Mouse (Mus musculus): ENCODE data around the gene Cd68.
A peak's percentile ranks its signal among the peaks of the same experiment; 100 is the strongest.

The Cd68 gene

DNA sequence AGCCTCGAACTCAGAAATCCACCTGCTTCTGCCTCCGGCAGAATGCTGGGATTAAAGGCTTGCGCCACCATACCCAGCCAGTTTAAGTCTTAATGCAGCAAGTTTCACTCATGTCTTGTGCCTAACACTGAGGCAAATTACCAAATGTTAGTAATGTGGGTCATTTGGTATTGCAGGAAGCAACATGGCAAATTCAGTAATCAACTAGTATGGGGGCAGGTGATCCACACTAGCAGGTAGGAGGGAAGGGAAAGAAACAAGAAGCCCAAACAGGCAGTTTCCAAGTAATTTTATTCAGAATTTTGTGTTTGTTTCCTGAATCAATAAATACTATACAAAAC, 682 bp upstream of the Cd68 start:
- DNase-seq (ENCODE audit: low spot score) = no peak

DNA sequence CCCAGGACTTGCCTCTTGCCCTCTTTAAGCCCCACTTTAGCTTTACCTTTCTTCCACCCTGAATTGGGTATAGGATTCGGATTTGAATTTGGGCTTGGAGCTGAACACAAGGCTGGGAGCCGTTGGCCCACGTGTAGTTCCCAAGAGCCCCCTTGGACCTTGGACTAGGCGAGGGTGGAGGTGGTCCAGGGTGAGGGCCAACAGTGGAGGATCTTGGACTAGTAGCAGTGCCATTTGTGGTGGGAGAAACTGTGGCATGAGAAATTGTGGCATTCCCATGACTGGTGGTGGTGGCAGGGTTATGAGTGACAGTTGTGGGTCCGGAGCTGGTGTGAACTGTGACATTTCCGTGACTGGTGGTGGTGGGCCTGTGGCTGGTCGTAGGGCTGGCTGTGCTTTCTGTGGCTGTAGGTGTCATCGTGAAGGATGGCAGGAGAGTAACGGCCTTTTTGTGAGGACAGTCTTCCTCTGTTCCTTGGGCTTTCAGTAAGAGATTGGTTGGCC, 444 bp downstream of the Cd68 start:
- DNase-seq (ENCODE audit: low spot score) = no peak

DNA sequence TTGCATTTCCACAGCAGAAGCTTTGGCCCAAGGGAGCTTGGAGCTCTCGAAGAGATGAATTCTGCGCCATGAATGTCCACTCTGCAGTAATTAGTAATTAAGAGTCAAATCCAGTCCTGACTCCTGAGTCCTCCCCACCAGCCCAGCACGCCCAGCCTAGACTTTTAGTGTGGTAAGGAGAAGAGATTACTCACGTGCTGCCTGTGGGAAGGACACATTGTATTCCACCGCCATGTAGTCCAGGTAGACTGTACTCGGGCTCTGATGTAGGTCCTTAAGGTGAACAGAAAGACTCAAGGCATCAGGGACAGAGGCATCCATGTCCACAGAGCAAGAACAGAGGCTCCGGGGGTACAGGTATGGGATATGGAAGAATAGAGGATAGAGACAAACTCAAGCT, 1.1 kb downstream of the Cd68 start:
- DNase-seq (ENCODE audit: low spot score) = no peak

DNA sequence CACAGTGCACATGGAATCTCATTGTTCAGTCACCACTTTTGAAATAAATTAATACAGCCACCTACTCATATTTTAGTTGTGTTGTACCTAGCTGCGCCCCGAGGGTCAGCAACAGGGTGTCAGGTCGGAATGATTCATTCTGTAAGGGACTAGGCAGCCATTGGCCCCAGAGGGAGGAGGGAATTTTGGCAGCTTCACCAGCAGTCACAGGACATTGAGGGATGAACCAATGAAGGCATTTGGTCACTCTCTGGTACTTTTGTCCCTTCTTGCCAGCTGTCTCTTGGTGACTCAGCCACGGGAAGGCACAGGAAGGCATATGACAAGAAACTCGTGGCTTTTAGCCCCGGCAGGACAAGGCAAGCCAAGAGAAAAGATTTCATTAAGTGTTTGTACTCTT, 2.2 kb downstream of the Cd68 start:
- DNase-seq (ENCODE audit: low spot score) = no peak

- no peak for DNase-seq (ENCODE audit: low spot score)
Observed at GRCm38 (mm10) chr11:69662967-69663671, 2.8 kb downstream of the Cd68 start.

DNA sequence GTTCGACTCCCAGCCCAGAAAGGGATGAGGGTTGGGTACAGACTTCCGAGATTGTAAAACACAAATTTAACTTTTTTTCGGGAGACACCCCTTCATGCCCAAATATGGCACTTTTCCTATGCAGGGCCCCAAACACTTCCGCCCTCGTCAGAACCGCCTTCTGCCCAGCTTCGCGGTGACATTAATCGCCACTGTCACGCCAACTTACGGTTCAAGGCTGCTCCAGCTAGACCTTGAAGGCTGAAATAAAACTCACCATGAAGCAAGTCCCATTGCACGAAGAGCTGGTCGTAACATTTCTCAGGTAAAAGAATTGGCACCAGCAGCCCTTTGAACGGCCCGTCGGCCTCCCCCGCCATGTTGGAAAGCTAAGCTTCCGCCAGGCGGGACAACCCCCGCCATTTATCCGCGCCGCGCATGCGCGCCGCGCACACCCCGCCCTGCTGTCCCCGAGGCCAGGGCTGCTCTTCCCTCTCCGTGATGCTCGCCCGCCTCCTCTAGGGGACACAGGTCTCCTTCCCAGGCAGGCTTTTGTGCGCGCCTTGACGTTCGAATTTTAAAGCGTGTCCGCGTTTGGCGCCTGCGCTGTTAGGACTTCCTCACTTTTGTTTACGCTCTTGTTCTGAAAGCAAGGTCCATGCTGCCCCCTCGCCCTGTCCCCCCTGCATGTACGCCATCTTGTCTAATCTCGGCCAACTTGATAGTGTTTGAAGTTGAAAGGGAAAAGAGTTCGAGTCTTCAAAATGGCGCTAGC, 3.6 kb downstream of the Cd68 start, which contains the start of gene Mpdu1:
Gene Mpdu1, minus strand, starts transcription at position 430 of the 754 bp plus-strand sequence.
- peak; percentile 92 for DNase-seq (ENCODE audit: low spot score)

DNA sequence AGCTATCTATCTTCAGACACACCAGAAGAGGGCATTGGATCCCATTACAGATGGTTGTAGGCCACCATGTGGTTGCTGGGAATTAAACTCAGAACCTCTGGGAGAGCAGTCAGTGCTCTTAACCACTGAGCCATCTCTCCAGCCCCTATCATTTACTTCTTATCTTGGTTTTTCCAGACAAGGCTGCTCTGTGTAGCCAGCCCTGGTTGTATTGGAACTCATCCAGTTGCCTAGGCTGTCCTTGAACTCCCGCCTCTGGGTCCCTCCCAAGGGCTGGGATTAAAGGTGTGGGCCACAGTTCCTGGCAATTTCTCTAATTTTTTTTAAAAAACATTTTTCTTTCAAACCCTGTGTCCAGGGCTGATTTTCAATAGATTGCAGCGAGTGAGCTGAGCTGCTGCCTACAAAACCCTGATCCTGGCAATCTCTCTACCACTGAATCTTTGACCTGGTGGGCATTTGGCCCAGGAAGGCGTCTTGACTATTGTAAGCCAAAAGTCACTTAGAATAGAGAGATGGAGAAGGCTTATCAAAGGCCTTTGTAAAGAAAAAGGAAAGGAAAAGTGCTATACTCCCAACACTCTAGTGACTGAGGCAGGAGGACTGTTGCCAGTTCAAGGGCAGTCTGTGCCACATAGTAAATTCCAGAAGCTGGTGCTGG, 4.6 kb downstream of the Cd68 start:
- DNase-seq (ENCODE audit: low spot score) = peak; percentile 60

- no peak for DNase-seq (ENCODE audit: low spot score)
Observed at GRCm38 (mm10) chr11:69657462-69657881, 8.5 kb downstream of the Cd68 start.

DNA sequence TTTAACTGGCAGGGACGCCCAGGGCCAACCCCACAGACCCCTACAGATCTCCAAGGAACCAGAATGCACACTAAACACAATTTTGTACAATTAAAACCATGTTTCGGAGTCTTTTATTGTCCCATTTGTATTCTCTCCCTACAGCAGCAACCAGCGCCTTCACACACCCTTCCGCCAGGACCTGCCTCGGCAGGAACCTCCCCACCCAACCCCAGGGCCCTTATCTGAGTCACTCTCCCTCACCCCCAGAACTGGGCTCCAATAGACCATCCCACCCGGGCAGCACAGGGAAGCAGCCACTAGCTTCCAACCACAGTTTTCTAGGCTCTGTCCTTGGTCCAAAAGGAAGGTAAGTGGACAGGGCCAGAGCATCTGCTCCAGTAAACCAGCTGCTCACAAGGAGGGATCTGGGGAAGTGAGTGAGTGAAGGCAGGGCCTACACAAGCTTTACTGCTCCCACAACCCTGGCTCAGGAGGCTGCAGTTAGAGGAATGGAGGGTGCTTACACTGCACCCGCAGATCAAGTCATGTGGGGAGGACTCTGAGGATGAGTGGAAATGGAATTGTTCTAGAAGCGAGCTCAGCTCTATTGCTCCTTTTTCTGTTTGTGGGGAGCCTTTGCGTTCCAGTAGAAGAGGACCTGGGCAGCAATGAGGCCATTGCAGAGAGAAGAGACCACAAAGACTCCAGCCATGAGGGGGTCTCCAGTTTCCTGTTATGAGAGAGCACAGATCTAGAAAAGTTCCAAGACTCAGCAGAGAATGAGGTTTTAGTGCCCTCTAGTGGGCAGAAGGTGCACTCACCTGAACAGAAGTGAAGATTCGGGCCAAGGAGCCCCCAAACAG, 9.1 kb downstream of the Cd68 start:
- peak; percentile 63 for DNase-seq (ENCODE audit: low spot score)

DNA sequence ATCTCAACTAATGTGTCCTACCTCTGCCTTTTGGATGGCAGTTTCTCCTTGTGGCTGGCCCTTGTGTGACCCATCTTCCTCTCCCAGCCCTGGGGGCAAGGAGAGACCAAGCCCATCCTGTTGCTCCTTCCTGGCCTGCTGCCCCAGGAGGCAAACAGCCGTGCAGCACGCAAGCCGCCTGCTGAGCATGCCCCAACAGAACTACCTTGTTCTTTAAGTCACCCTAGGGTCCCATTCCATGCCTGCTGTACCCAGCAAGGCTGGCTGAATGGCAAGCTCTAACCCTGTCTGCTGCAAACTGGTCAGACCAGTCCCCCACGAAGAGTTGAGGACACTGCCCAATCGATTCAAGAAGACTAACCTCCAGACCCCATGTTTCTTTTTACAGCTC, 9.9 kb downstream of the Cd68 start:
- no peak for DNase-seq (ENCODE audit: low spot score)

- peak; percentile 83 for DNase-seq (ENCODE audit: low spot score)
Observed at GRCm38 (mm10) chr11:69655264-69656064, 10.5 kb downstream of the Cd68 start, which contains the start of gene Sox15. Sox15 (plus strand) TSS chr11:69655314.

DNA sequence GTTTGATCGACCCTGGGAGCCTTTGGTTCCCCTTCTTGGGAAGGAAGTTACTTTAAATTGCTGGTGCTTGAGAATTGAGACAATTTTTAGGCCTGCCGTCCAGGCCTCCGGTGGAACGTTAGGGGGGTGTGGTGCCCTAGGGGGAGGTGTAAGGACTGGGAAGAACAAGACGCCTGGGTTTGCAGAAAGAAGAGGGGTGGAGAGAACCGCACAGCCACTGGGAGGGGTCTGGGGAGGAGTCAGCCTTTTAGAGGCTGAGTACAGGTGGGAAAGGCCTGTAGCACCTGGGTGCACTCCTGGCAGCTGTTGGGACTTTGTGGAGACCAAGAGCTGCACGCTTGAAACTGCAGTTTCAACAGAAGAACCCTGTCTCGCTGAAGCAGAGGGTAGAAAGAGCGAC, 11.2 kb downstream of the Cd68 start:
- DNase-seq (ENCODE audit: low spot score) = no peak

DNA sequence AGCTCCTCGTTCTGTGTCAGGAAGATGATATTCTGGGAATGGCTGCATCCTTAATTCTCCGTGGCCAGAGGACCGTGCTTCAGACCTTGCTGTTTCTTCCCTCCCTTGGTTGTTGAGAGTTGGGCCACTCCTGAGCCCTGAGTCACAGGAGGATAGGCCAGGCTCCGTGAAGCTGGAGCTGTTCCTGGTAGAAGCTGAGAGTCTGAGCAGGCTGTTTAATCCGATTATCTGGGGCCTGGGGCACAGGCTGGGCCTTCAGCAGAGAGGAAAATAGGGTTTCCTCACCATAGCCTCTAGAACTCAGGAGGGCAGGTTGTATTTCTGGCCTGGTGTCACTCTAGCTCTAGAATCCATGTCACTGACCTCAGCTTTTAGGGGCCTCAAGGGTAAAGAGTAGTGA, 12.6 kb downstream of the Cd68 start:
- DNase-seq (ENCODE audit: low spot score) = no peak

DNA sequence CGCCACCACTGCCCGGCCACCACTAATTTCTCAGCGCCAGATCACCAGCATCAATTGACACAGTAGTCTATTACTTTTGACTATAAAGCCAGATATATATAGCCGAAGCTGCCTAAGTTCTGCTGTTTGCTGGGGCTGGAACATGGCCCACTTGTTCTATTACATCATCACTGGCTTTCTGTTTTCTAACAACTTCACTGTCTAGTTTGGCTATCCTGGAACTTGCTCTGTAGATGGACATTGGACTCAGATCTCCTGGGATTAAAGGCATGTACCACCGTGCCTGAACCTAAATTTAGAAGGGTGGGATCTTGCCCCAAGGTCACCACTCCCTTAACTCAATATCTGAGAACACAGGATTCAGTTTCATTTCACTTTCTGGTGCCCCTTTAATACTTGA, 20.1 kb downstream of the Cd68 start:
- DNase-seq (ENCODE audit: low spot score) = no peak

DNA sequence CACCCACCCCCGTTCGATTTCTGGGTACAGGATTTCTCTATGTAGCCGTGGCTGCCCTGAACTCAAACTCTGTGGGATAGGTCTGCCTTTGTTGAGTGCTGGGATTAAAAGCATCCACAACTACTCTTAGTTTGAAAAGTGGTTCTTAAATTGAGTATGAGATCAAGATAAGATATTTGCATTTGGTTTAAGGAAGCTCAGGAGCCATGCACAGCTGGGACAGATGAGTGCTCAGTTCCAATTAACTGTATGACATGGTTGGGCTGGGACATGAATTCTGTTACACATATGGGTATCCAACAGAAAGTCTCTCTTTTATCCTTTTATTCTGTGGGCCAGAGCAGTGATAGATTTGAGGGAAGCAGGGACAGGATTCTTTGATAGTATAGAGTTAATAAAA, 30.5 kb downstream of the Cd68 start:
- no peak for DNase-seq (ENCODE audit: low spot score)

DNA sequence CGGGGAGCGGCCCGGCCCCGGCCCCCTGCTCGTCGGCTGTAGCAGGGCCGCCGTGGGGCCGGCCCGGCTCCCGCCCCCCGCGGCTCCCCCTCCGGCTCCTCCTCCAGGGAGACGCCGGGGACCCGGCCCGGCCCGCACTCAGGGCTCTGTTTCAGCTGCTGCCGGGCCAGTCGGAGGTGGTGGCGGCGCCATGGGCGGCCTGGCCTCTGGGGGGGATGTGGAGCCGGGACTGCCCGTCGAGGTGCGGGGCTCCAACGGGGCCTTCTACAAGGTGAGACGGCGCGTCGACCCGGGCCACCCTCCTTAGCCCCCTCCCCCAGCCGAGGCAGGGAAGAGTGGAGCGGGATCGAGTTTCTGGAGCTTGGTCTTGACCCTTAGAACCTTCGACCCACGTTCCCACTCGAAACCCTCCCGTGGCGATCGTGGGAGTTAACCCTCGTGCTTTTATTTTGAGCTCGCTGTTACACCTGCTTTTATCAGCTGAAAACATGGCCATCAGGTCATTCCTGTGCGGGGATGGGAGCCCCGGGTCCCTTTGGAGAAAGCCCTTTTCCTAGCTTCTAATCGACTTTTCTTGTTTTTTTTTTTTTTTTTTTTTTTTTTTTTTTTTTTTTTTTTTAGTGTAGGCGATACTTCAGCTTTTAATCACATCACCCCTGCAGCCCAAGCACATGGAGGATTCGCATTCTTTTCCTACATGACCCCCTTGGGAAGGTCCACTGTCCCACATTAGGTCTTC, 32.7 kb downstream of the Cd68 start:
- DNase-seq (ENCODE audit: low spot score) = peak; percentile 81

- DNase-seq (ENCODE audit: low spot score) = peak; percentile 100
Observed at GRCm38 (mm10) chr11:69632284-69633089, 33.5 kb downstream of the Cd68 start, which contains the start of gene Fxr2. Fxr2 (plus strand) TSS chr11:69632990.

- peak; percentile 31 for DNase-seq (ENCODE audit: low spot score)
Observed at GRCm38 (mm10) chr11:69629802-69630201, 36.2 kb downstream of the Cd68 start.

DNA sequence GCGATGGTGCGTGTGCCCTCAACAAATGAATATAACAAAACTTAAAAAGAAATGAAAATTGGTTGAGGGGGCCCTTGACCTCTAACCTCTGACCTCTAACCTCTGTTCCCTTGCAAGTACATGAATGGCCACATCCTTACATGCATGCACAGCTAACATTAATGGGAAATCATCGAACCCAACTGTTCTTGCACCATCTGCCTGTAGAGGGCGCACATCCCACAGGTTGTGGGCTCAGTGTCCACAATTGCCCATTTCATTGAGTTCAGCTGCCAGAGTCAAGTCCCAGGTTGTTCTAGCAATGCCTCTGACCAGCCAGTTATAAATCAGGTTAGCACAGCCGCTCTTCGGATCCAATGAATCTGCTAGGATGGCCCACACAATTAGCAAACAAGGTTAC, 37.7 kb downstream of the Cd68 start:
- peak; percentile 88 for DNase-seq (ENCODE audit: low spot score)

Data from testis, postnatal 10 days (tissue).